Mouse (Mus musculus) left cerebral cortex, postnatal 25 days (tissue): ENCODE results near the gene Arl6ip6. TPM values are rescaled to one million over a fixed set of nuclear protein-coding genes. Genes with fewer than 3 reads are reported as not detected.

ENCODE experiments used
- DNase-seq, 2 experiments: peaks; one replicate each; pipeline ENCODE4 v3.0.0; 2022; ENCODE audit warnings: low spot score in 2 of 2, mixed read lengths in 1 of 2
- intact Hi-C: fragments of 180-260 bp; cut with DNase I; formaldehyde crosslinking; loops from one replicate; pipeline ENCODE4 v1.15.1; 2025
- total RNA-seq, 2 experiments: library from RNA; stranded (reverse); gene quantifications; 2 replicates each; pipeline ENCODE4 v1.2.3; 2021

Gene Arl6ip6
- total RNA-seq = 10 to 100 TPM in 1 of 2 experiments, 1 to 10 TPM in 1; 9.5 to 14.1 TPM

- intact Hi-C loops = loop anchor here (5.0 kb wide), 1 partner anchor 429 kb away; no protein-coding TSS in a partner anchor
- peak; percentile 98 for DNase-seq
Observed at GRCm38 (mm10) chr2:53191523-53192220, at the start of gene Arl6ip6. Arl6ip6 (plus strand) TSS chr2:53191726.

DNA sequence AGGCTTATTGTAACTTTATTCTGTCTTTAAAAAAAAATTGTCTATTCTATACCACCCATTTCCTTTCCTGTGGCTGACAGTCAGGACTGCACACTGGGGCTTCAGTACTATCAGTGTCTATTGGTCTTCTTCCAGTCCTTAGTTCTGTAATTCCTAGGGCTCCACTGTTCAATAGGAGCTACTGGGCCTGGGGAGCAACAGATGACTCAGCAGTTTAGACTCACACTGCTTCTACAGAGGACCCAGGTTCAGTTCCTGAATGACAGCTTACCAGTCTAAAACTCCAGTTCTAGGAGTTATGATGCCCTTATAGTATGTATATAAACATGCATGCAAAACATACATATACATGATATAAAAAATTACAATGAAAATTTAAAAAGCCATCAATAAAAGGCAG lies 44.7 kb upstream of the Arl6ip6 start:
- intact Hi-C loops = no loop called here
- DNase-seq = no peak

- intact Hi-C loops = no loop called here
- DNase-seq = no peak
Observed at GRCm38 (mm10) chr2:53173966-53174365, 17.6 kb upstream of the Arl6ip6 start.

DNA sequence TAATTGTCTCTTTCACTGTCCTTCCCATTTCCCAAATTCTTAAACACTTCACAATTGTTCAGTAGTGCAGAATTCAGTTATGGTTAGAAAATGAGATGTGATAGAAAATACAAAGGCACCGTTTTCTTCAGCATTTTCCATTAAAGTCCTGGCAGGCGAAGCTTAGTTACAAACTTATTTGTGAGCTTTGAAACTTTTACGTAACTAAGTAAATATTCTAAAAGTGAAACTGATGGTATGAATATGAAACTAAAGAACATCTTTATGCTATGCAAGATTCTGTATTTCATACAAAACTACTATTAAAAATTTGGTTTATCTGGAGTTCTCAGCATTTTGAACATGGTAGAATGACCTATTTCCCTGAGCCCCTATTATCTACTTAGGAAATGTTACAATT lies 12.6 kb upstream of the Arl6ip6 start:
- DNase-seq = no peak
- intact Hi-C loops = no loop called here

GRCm38 (mm10) chr2:53179876-53180275 lies 11.7 kb upstream of the Arl6ip6 start:
- intact Hi-C loops = no loop called here
- no peak for DNase-seq

DNA sequence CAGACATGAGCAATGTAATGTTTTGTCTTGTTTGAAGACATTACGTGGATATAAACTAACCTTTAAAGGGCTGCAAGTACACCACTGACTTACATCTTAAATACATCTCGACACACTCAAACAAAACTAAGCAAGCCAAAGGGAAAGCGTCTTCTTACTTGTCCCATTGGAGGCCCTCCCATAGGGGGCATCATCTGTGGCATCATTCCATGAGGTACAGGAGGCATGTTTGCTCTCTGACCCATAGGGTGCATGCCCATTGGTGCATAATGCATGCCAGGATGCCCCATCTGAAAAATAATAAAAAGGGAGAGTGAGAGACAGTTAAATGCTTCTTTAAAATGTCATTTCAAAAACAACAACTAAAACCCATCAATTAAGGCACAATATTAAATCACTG lies 1.7 kb upstream of the Arl6ip6 start:
- DNase-seq = no peak
- intact Hi-C loops = loop anchor here (5.0 kb wide), 1 partner anchor 428 kb away; no protein-coding TSS in a partner anchor

DNA sequence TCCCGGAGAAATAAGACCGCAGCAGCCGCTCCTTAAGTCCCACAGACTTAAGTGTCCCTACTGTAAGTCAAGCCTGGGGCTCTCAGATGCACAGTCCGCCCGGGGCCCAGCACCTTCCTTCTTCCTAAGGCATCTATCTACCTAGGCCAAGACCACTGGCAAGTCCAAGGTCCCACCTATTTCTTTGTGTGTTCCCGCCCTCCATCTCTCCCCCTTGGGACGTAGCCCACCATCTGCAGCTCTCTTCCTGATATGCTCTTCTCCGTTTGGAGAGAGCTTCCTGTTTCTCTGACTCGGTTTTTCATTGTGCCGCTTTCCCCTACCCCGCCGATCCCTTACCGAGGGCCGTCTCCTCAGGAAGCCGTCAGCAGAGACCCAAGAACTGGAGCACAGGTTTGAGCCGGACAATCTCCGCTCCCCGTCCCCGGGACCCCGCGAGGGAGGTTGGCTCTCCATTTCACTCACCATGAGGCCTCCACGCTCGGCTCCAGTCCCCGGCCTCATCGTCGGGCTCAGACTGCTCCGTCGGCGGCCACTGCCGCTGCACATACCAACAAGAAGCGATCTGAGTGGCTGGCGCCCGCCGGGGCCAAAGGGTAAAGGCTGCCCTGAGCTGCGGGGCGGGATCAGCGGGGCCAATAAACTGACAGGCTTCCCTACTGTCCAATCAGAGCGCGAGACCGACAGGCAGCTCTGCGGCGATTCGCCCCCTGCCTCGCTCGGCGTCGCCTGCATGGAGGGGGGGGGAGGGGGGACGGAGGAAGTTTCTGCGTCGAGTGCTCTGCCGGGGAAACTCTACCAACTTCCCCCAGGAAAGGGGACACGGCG lies 628 bp upstream of the Arl6ip6 start, which contains the start of gene Prpf40a:
Prpf40a (minus strand) TSS at position 601 of the 828 bp plus-strand sequence.
- DNase-seq = peak; percentile 99
- intact Hi-C loops = loop anchor here (5.0 kb wide), 1 partner anchor 429 kb away; no protein-coding TSS in a partner anchor

DNA sequence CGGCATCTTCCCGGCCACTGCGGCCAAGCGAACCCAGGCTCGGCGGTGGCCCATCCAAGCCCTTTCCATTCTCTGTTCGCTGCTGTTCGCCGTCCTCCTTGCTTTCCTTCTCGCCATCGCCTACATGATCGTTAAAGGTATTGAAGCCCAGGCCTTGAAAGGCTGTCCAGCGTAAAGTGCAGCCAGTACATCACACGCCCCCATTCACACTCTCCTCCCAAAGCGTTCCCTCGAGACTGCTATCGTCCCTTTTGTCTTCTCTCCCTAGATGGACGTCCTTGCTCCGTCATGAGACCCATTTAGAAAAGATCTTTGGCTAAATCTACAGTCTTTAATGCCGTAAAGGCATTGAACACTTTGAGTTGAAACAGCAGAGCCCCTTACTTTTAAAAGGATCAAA lies 860 bp downstream of the Arl6ip6 start:
- no peak for DNase-seq
- intact Hi-C loops = loop anchor here (5.0 kb wide), 1 partner anchor 430 kb away; no protein-coding TSS in a partner anchor

GRCm38 (mm10) chr2:53196431-53196830 lies 4.9 kb downstream of the Arl6ip6 start:
- intact Hi-C loops = no loop called here
- no peak for DNase-seq

DNA sequence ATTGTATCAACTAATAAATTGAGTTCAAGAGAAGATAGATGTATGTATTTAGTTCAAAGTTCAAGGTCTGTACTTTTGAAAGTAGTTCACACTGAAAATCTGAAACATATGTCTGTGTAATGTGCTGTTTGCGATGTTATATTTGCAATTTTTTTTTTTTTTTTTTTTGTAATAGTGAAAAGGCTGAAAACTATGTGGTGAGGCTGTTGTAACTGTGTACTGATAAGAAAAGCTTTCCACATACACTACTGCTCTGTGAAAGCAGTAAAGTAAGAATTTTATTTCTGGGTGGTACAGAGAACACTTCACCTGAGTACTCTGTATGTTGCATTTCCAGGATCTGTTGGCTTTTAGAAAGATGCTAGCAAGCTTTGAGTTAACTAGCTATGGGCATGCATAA lies 7.7 kb downstream of the Arl6ip6 start:
- intact Hi-C loops = no loop called here
- no peak for DNase-seq

GRCm38 (mm10) chr2:53200164-53200885 lies 8.8 kb downstream of the Arl6ip6 start:
- no peak for DNase-seq
- intact Hi-C loops = loop anchor here (10.0 kb wide), 1 partner anchor 914 kb away; no protein-coding TSS in a partner anchor

DNA sequence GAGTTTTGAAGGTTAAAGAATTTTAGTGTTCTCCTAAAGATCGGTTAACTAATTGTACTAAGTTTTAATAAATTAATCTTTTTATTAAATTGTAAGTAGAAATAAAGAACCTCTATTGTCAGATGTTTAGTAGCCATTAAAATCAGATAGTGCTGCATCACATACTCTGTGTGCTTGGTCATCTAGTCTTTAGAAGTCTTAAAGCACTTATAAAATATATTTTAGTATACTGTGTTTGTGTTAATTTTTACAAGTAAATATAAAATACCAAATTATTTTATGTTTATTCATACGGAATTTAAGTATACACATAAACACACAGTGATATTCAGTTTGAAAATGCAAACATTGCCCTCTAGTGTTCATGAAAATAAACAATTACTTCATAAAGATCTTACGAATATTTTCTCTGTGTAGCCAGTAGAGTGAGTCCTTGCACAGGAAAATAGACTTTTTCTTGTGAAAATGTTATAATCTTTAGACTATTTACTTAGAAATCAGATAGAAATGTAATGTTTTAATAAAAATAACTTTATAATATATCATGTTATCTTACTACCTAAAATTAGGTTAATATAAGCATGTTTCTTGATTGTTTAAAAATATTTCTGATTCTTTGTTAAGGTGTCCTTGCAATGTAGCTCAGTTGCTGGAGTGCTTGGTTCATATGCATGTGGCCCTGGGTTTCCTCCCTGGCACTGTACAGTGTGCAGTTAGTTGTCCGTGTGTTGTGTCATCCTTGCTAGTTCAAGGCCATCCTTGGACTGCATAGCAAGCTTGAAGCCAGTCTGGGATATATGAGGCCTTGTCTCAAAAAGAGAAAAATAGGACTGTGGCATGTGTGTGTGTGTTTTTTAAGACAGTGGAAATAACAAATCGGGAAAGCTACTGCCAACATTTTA lies 13.1 kb downstream of the Arl6ip6 start:
- intact Hi-C loops = loop anchor here (5.0 to 10.0 kb wide), 2 partner anchors 883 to 910 kb away; partner anchors contain the start of gene Rprm
- DNase-seq = no peak

DNA sequence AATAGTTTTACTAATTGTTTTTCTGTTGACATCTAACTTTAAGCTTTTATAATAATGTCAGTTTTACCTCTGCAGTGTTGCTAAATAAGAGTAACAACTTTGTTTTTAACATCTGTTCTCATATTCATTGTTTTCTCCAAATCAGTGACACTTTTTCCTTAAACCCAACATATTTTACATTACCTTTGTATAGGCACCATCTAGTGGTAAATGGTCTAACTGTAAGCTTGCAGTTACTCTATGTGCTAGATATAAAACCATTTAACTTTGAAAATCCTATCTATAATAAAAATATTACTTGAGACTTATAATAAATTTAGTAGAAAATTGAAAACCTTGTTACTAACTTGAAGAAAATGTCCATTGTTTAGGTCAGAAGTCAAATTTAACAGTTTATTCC lies 15.2 kb downstream of the Arl6ip6 start:
- intact Hi-C loops = loop anchor here (5.0 to 10.0 kb wide), 2 partner anchors 881 to 908 kb away; partner anchors contain the start of gene Rprm
- DNase-seq = no peak

- intact Hi-C loops = no loop called here
- DNase-seq = no peak
Observed at GRCm38 (mm10) chr2:53213493-53213892, 22.0 kb downstream of the Arl6ip6 start.

DNA sequence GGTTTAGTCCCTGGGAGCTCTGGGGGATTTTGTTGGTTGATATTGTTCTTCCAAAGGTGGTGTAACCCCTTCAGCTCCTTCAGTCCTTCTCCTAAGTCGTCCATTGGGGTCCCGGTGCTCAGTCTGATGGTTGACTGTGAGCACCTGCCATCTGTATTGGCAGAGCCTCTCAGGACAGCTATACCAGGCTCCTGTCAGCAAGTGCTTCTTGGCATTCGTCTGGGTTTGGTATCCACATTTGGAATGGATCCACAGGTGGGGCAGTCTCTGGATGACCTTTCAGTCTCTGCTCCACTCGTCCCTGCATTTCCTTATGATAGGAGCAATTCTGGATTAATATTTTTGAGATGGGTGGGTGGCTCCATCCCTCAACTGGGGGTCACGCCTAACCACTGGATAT lies 30.7 kb downstream of the Arl6ip6 start:
- intact Hi-C loops = no loop called here
- no peak for DNase-seq

DNA sequence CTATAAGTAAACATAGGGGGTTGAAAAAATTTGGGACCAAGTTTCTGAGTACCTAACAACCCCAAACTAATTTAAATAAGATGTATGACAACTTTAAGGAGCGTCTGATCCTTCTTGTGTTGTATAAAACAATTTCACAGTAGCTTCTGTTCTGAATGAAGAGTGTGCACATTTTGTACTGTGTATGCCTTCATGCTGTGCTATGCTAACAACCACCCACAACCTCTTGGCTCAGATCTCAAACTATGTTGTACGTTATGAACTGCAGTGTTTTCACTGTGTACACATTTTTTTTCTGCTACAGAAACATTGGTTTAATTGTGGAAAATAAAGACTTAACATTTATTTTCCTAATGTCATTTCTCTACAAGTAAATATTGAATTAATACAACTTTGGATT lies 65.5 kb downstream of the Arl6ip6 start:
- intact Hi-C loops = no loop called here
- DNase-seq = peak; percentile 4 to 43
